Mouse (Mus musculus) pancreas, adult 10 weeks (tissue): ENCODE measurements around the gene Zfp280b. TPM values are rescaled to one million over a fixed set of nuclear protein-coding genes. Genes with fewer than 3 reads are reported as not detected.

Experiments
- polyA plus RNA-seq: library from polyadenylated mRNA; stranded (reverse); fragments of 350-450 nt; fragmentation: Illumina TruSeq; extraction: RNeasy Lipid Tissue Mini Kit (QIAGEN cat#74804); gene quantifications from one replicate; pipeline ENCODE4 v1.2.3, GENCODE M21; 2015; ENCODE audit warnings: low read depth, low replicate concordance; ENCODE audit not compliant: insufficient read depth

Zfp280b gene
- polyA plus RNA-seq: 2.3 TPM

DNA sequence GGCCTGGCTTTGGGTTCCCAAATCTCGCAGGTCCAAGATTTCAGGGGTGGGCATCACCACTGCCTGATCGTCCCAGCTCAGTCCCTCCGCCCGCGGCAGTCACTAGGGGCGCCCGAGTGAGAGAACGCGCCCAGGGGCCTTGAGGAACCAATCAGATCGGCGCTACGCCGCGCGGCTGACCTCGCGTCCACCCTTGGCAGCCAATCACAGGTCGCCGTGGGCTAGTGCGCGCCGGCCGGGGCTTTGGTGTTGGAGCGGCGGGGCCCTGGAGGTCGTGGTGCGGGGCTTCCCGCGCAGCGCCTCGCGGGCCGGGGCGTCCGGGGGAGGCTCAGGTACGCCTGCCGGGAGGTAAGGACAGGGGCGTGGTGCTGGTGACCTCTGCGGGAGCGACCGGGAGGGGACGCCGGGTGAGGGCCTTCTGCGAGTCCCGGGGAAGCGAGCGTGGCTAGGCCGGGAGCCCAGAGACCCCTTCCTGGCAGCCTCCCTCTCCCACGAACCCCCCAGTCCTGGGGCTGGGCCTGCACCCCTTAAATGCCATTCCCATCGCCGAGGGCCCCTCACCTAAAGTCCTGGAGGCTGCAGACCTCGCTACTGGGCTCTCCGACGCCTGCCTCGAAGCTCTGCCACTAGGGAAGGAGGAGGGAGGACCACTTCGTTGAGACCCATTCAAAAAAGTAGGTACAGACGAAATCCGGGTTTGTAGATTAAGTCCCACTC lies at the start of gene Zfp280b:
Zfp280b (plus strand) TSS at position 249 of the 717 bp plus-strand sequence.

Other genes starting within 250 kb of the Zfp280b start
- gene Gstt1, start 234.1 kb upstream of the Zfp280b start, polyA plus RNA-seq: 30.6 TPM
- not detected for gene Gstt4, start 210.1 kb upstream of the Zfp280b start, polyA plus RNA-seq
- gene Gstt2, start 195.2 kb upstream of the Zfp280b start, polyA plus RNA-seq: 17.0 TPM
- 62.3 TPM for gene Mif, start 172.4 kb upstream of the Zfp280b start, polyA plus RNA-seq
- 253 TPM for gene Derl3, start 139.2 kb upstream of the Zfp280b start, polyA plus RNA-seq
- 11.9 TPM for gene Smarcb1, start 111.0 kb upstream of the Zfp280b start, polyA plus RNA-seq
- 118 TPM for gene Chchd10, start 99.5 kb upstream of the Zfp280b start, polyA plus RNA-seq
- gene Mmp11, start 96.2 kb upstream of the Zfp280b start, polyA plus RNA-seq: 1.2 TPM
- gene Gm867, start 92.0 kb upstream of the Zfp280b start, polyA plus RNA-seq: not detected
- 3.9 TPM for gene Vpreb3, start 89.6 kb upstream of the Zfp280b start, polyA plus RNA-seq
- gene Gm5134, start 78.1 kb upstream of the Zfp280b start, polyA plus RNA-seq: not detected
- not detected for gene Slc5a4b, start 78.3 kb downstream of the Zfp280b start, polyA plus RNA-seq
- gene Slc5a4a, start 114.8 kb downstream of the Zfp280b start, polyA plus RNA-seq: not detected
- gene Prmt2, start 205.2 kb downstream of the Zfp280b start, polyA plus RNA-seq: 4.6 TPM
- 0.94 TPM for gene S100b, start 221.2 kb downstream of the Zfp280b start, polyA plus RNA-seq